Mouse (Mus musculus) spleen, adult 2 months (tissue): ENCODE results near the gene Gbf1. TPM values are rescaled to one million over a fixed set of nuclear protein-coding genes. Genes with fewer than 3 reads are reported as not detected.
A peak's percentile ranks its signal among the peaks of the same experiment; 100 is the strongest.

Source experiments
- DNase-seq, 2 experiments: peaks; one replicate each; pipeline versions ENCODE4 v3.0.0 to v3.0.0-alpha.2; 2012 to 2021; ENCODE audit warnings: low spot score in 2 of 2, low read depth in 1 of 2
- H3K27ac ChIP-seq: fragments of 200-500 bp; 2 replicates; pipeline ENCODE4 v1.5.1; 2012; ENCODE audit warnings: low read length, inconsistent platforms; ENCODE audit not compliant: insufficient read depth
- H3K27me3 ChIP-seq: fragments of 200-500 bp; 2 replicates; pipeline ENCODE4 v1.6.1; 2012; ENCODE audit warnings: mild to moderate bottlenecking, moderate library complexity, low read length, inconsistent platforms; ENCODE audit not compliant: control insufficient read depth, insufficient read depth
- H3K36me3 ChIP-seq: fragments of 200-500 bp; 2 replicates; pipeline ENCODE4 v1.6.1; 2012; ENCODE audit warnings: mild to moderate bottlenecking, low read length, inconsistent platforms; ENCODE audit not compliant: control insufficient read depth, insufficient read depth
- H3K4me1 ChIP-seq: fragments of 200-500 bp; 2 replicates; pipeline ENCODE4 v1.6.1; 2011; ENCODE audit warnings: inconsistent platforms; ENCODE audit not compliant: control insufficient read depth, insufficient read depth, insufficient read length
- H3K4me3 ChIP-seq: fragments of 200-500 bp; 2 replicates; pipeline ENCODE4 v1.5.1; 2011; ENCODE audit warnings: mild to moderate bottlenecking, inconsistent platforms; ENCODE audit not compliant: insufficient read depth, insufficient read length; ENCODE audit errors: extremely low read depth
- CTCF ChIP-seq: fragments of 200-500 bp; IDR thresholded peaks from 2 replicates; pipeline ENCODE4 v1.5.1; 2011; ENCODE audit warnings: mild to moderate bottlenecking, inconsistent platforms; ENCODE audit not compliant: insufficient read depth, insufficient read length, insufficient replicate concordance; ENCODE audit errors: extremely low read depth
- POLR2A ChIP-seq: fragments of 200-500 bp; IDR thresholded peaks from 2 replicates; pipeline ENCODE4 v1.6.1; 2011; ENCODE audit warnings: low read depth, low read length, inconsistent platforms
- WGBS: fragments of 180-500 bp; shearing (Covaris S2); methylation state at CpG from one replicate; pipeline ENCODE4 v1.1.7; 2018; 5-methylcytosine and 5-hydroxymethylcytosine counted together
- polyA plus RNA-seq: library from polyadenylated mRNA; depleted of rRNA; stranded (reverse); fragments of >200 nt; gene quantifications from 2 replicates; pipeline ENCODE4 v1.2.3, GENCODE M21; 2012

Gene Gbf1
- polyA plus RNA-seq, 1 experiment = 67.7 TPM

GRCm38 (mm10) chr19:46317546-46317885 is 165.2 kb downstream of the Gbf1 start:
- DNase-seq = no peak
- WGBS = 2% methylated on average over 48 of the region's 48 CpGs
- Histone ChIP-seq H3K4me3 (no peak overlapping the region), H3K4me1 (peaks cover 13% of the 10 kb centered on the region), H3K36me3 (peaks cover 8% of the 10 kb centered on the region), H3K27ac (no peak overlapping the region), H3K27me3 (peaks cover 19% of the 10 kb centered on the region)
- TF ChIP-seq POLR2A (no peak), CTCF (no peak)

DNA sequence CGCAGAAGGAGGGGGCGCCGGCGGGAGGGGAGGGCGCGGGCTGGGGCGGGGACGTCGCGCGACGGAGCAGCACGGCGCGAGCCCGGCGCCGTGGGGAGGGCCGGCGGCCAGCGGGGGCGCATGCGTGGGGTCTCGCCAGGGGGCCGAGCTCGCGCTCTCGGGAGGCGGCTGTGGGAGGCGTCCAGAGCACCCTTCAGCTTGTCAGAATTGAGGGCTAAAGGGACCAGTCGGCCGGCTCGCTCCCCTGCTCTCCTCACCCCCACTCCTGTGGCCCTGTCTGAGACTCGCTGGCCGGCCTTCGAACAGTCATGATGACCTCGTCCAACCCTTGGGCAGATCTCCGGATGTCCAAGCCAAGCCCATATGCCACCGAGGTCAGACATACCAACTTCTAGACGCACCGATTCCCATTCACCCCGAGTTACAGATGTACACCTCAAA is 165.7 kb downstream of the Gbf1 start:
- H3K4me1 ChIP-seq = peaks cover 13% of the 10 kb centered on the region
- peak in 1 of 2 experiments; percentile 2 for DNase-seq
- peaks cover 19% of the 10 kb centered on the region for H3K27me3 ChIP-seq
- no peak for TF ChIP-seq CTCF
- no peak for TF ChIP-seq POLR2A
- 5% methylated on average over 37 of the region's 42 CpGs for WGBS
- no peak overlapping the region for H3K4me3 ChIP-seq
- peaks cover 6% of the 10 kb centered on the region; the same call in 1 of the 2 replicates for H3K36me3 ChIP-seq
- H3K27ac ChIP-seq = no peak overlapping the region

DNA sequence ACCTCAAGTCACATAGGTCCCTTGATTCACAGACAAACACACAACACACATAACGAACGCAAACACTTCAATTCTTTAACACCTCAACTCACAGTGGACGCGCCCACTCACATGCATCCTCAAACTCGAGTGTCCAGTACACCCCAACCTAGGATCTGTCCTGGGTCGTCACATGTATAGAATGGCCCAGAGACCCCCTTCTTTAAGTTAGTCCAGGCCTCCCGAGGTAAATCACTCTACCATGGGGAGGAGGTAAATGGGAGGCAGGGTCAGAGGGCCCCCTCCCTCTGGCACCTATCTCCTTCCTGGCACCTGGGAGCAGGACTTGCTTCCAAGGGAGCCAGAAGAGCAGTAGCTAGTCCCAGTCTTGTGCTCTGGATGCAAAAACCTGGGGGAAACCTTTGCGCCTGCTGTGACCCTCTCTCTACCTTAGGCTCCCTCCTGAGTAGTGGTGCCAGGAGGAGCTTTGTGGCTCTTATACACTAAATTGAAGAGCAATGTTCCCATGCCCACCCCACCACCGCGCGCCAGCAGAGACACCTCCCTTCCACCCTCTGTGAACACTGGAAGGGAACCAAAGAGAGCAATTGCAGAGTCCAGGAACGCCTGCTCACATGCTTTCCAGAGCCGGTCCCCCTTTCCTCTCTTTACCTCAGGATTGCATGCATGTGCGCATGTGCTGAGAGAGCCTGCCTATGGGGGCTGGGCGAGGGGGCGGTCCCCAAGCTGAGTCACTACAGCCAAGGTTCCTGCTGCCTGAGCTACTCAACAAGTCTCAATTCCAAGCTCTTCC is 166.5 kb downstream of the Gbf1 start:
- H3K4me1 ChIP-seq = peaks cover 13% of the 10 kb centered on the region
- no peak overlapping the region for H3K27ac ChIP-seq
- peak in 1 of 2 experiments; percentile 10 for DNase-seq
- H3K27me3 ChIP-seq = peaks cover 19% of the 10 kb centered on the region
- TF ChIP-seq POLR2A = no peak
- no peak for TF ChIP-seq CTCF
- 19% methylated on average over 16 of the region's 16 CpGs for WGBS
- no peak overlapping the region for H3K4me3 ChIP-seq
- H3K36me3 ChIP-seq = no peaks in the 10 kb centered on the region

- WGBS = 77% methylated on average over 8 of the region's 8 CpGs
- no peaks in the 10 kb centered on the region for H3K36me3 ChIP-seq
- no peak overlapping the region for H3K4me3 ChIP-seq
- peak in 1 of 2 experiments; percentile 1 for DNase-seq
- H3K4me1 ChIP-seq = peaks cover 13% of the 10 kb centered on the region
- no peak overlapping the region for H3K27ac ChIP-seq
- no peak for TF ChIP-seq POLR2A
- TF ChIP-seq CTCF = no peak
- H3K27me3 ChIP-seq = peaks cover 22% of the 10 kb centered on the region
Observed at GRCm38 (mm10) chr19:46320076-46320785, 167.9 kb downstream of the Gbf1 start.

GRCm38 (mm10) chr19:46321101-46321943 is 169.0 kb downstream of the Gbf1 start:
- H3K27me3 ChIP-seq = peaks cover 28% of the 10 kb centered on the region
- H3K4me1 ChIP-seq = peaks cover 13% of the 10 kb centered on the region
- 27% methylated on average over 6 of the region's 6 CpGs for WGBS
- no peak overlapping the region for H3K4me3 ChIP-seq
- no peak for TF ChIP-seq POLR2A
- no peak for TF ChIP-seq CTCF
- H3K36me3 ChIP-seq = no peaks in the 10 kb centered on the region
- peak in 1 of 2 experiments; percentile 53 for DNase-seq
- H3K27ac ChIP-seq = no peak overlapping the region

GRCm38 (mm10) chr19:46322144-46322995 is 170.1 kb downstream of the Gbf1 start:
- Histone ChIP-seq H3K4me1 (peaks cover 11% of the 10 kb centered on the region), H3K27me3 (peaks cover 24% of the 10 kb centered on the region), H3K4me3 (no peak overlapping the region), H3K36me3 (no peaks in the 10 kb centered on the region), H3K27ac (no peak overlapping the region)
- WGBS = 77% methylated on average over 11 of the region's 11 CpGs
- TF ChIP-seq POLR2A = no peak
- TF ChIP-seq CTCF = no peak
- no peak for DNase-seq
